Mouse (Mus musculus): ENCODE data around the gene Zbtb20.

DNA sequence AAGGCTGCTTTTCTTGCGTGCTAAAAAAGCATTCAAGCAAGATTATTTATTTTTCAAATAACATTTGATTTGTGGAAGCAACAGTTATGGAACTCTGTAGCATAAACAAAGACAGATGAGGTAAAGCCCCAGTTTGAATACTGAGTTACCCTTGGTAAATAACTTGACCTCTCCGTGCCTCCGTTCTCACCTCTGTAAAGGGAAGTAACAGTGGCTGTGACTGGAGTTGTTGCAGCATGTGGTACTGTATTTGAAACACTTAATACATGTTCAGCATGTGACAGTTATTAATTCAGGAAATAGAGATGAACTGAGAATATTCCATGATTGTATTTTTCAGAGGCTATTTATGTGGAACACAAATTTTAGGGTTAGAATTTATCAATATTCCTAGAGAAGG lies 529.4 kb downstream of the Zbtb20 start:
- TF ChIP-seq GATA1 (IDR thresholded peaks at IDR 0.05; ENCODE audit: low read length) (no peak), TAL1 (IDR thresholded peaks at IDR 0.05; ENCODE audit: low read length) (no peak)

Data from erythroblast, embryonic 14.5 days (primary cell).